Mouse (Mus musculus) heart, adult 18-20 months (tissue): ENCODE measurements at regions not wholly inside any gene's neighbourhood (a gene's known extent, or its start where the extent isn't known, plus 50 kb on each side); places are given as distances from the start of the nearest gene placed in this dataset.

Experiments used
- DNase-seq, 2 experiments: peaks; one replicate each; pipeline ENCODE4 v3.0.0; 2021 to 2022; ENCODE audit warnings: mixed read lengths in 1 of 2
- microRNA-seq, 2 experiments: library from miRNA; unstranded; fragments of <30 nt; microRNA quantifications; one replicate each; pipeline ENCODE4 v1.2.0; 2022

- no peak for DNase-seq
Observed at GRCm38 (mm10) chr16:92915651-92916050, 89.7 kb upstream of the Runx1 start.

GRCm38 (mm10) chr16:92906873-92907272 is 80.9 kb upstream of the Runx1 start:
- no peak for DNase-seq

GRCm38 (mm10) chr16:92905626-92906025 is 79.7 kb upstream of the Runx1 start:
- DNase-seq, result no peak

- no peak for DNase-seq
Observed at GRCm38 (mm10) chr16:92903892-92904473, 78.0 kb upstream of the Runx1 start.

- DNase-seq, result no peak
Observed at GRCm38 (mm10) chr16:92903486-92903885, 77.5 kb upstream of the Runx1 start.

- no peak for DNase-seq
Observed at GRCm38 (mm10) chr16:92899704-92900103, 73.8 kb upstream of the Runx1 start.

GRCm38 (mm10) chr16:92891741-92892140 is 65.8 kb upstream of the Runx1 start:
- DNase-seq, result no peak

- DNase-seq, result no peak
Observed at GRCm38 (mm10) chr16:92890713-92891112, 64.8 kb upstream of the Runx1 start.

GRCm38 (mm10) chr16:92889537-92889936 is 63.6 kb upstream of the Runx1 start:
- DNase-seq, result no peak

- no peak for DNase-seq
Observed at GRCm38 (mm10) chr16:92886226-92886625, 60.3 kb upstream of the Runx1 start.

- peak in 1 of 2 experiments; percentile 17 for DNase-seq
Observed at GRCm38 (mm10) chr16:92883821-92884272, 57.9 kb upstream of the Runx1 start.

GRCm38 (mm10) chr16:92880356-92881043 is 54.6 kb upstream of the Runx1 start:
- DNase-seq, result no peak

- DNase-seq, result no peak
Observed at GRCm38 (mm10) chr16:92878081-92878480, 52.1 kb upstream of the Runx1 start.

Small RNA genes in the stretch of these regions (microRNA-seq; reads per million reads assigned to microRNA genes)
- 0 reads per million in 2 experiments for gene Gm28003
- gene Mir802, result 0 reads per million in 2 experiments
